Mouse (Mus musculus) lung, postnatal 0 days (tissue): Measurements from ENCODE around the gene Usp15. TPM values are rescaled to one million over a fixed set of nuclear protein-coding genes. Genes with fewer than 3 reads are reported as not detected.
A peak's percentile ranks its signal among the peaks of the same experiment; 100 is the strongest.

Experiments used
- ATAC-seq: fragments of 200-750 bp; cut with Nextera tagmentation; 2 replicates; pipeline ENCODE4 v1.8.0; 2017; ENCODE audit warnings: moderate library complexity
- DNase-seq: peaks from one replicate; pipeline ENCODE4 v3.0.0-alpha.2; 2016; ENCODE audit warnings: low spot score
- H3K27ac ChIP-seq: fragments of 300-500 bp; sonication (generic); 2 replicates; pipeline ENCODE4 v1.5.1; 2014; ENCODE audit warnings: antibody characterized with exemption, mild to moderate bottlenecking, low read length, mixed read lengths
- H3K27me3 ChIP-seq: fragments of 300-500 bp; sonication (generic); replicated peaks from 2 replicates; pipeline ENCODE4 v1.6.1; 2014; ENCODE audit warnings: low read length, mixed read lengths; ENCODE audit not compliant: insufficient read depth
- H3K36me3 ChIP-seq: fragments of 300-500 bp; sonication (generic); 2 replicates; pipeline ENCODE4 v1.6.1; 2014; ENCODE audit warnings: low read length, mixed read lengths; ENCODE audit not compliant: insufficient read depth
- H3K4me1 ChIP-seq: fragments of 300-500 bp; sonication (generic); 2 replicates; pipeline ENCODE4 v1.6.1; 2014; ENCODE audit warnings: antibody characterized with exemption, low read depth, low read length, mixed read lengths; ENCODE audit not compliant: insufficient read depth
- H3K4me2 ChIP-seq: fragments of 300-500 bp; sonication (generic); replicated peaks from 2 replicates; pipeline ENCODE4 v1.6.1; 2014; ENCODE audit warnings: low read depth, mild to moderate bottlenecking, low read length, moderate library complexity, mixed read lengths
- H3K4me3 ChIP-seq: fragments of 300-500 bp; sonication (generic); 2 replicates; pipeline ENCODE4 v1.5.1; 2014; ENCODE audit warnings: low read depth, low read length
- H3K9ac ChIP-seq: fragments of 300-500 bp; sonication (generic); replicated peaks from 2 replicates; pipeline ENCODE4 v1.6.1; 2014; ENCODE audit warnings: low read depth, mild to moderate bottlenecking
- H3K9me3 ChIP-seq: fragments of 300-500 bp; sonication (generic); 2 replicates; pipeline ENCODE4 v1.6.1; 2016; ENCODE audit warnings: low read length, mixed read lengths
- CTCF ChIP-seq: IDR thresholded peaks from 2 replicates; pipeline ENCODE4 v1.5.1; 2016; ENCODE audit warnings: antibody characterized with exemption, mild to moderate bottlenecking
- EP300 ChIP-seq: IDR thresholded peaks from 2 replicates; pipeline ENCODE4 v1.6.1; 2016; ENCODE audit warnings: antibody characterized with exemption, mild to moderate bottlenecking, control low read depth
- WGBS: fragments of 180-500 bp; shearing (Covaris S2); extraction: QIAGEN DNeasy Blood & Tissue Kit; methylation state at CpG from one replicate; pipeline ENCODE4 v1.1.7; 2014; 5-methylcytosine and 5-hydroxymethylcytosine counted together
- microRNA-seq: library from miRNA; unstranded; fragments of <30 nt; microRNA quantifications from one replicate; pipeline ENCODE4, GENCODE M21; 2016
- polyA plus RNA-seq: library from polyadenylated mRNA; unstranded; fragments of >200 nt; fragmentation: Nextera tagmentation; extraction: Ambion mirVana; gene quantifications from 2 replicates; pipeline ENCODE4 v1.2.1, GENCODE M21; 2015

The Usp15 gene
- polyA plus RNA-seq, 1 experiment from 2014 or later = 48.2 TPM

GRCm38 (mm10) chr10:123063021-123063420, 133.8 kb downstream of the Usp15 start:
- no peak overlapping the region for H3K27ac ChIP-seq
- no peaks in the 10 kb centered on the region for H3K9me3 ChIP-seq
- WGBS = 93% methylated on average over 2 of the region's 2 CpGs
- no peak overlapping the region for H3K9ac ChIP-seq
- ATAC-seq = no peak
- no peak overlapping the region for H3K4me3 ChIP-seq
- TF ChIP-seq CTCF = no peak
- H3K4me1 ChIP-seq = 0 out of 2 replicates have a peak, but pooled peaks cover 4% of the 10 kb centered on the region
- H3K4me2 ChIP-seq = no peak overlapping the region
- DNase-seq = no peak
- no peaks in the 10 kb centered on the region for H3K27me3 ChIP-seq
- H3K36me3 ChIP-seq = no peaks in the 10 kb centered on the region

- 0 out of 2 replicates have a peak, but pooled peaks cover 4% of the 10 kb centered on the region for H3K4me1 ChIP-seq
- no peaks in the 10 kb centered on the region for H3K9me3 ChIP-seq
- WGBS = 73% methylated on average over 6 of the region's 6 CpGs
- H3K27ac ChIP-seq = no peak overlapping the region
- no peak overlapping the region for H3K9ac ChIP-seq
- no peak overlapping the region for H3K4me2 ChIP-seq
- DNase-seq (peak; percentile 40), ATAC-seq (peak; percentile 79)
- H3K27me3 ChIP-seq = no peaks in the 10 kb centered on the region
- H3K36me3 ChIP-seq = no peaks in the 10 kb centered on the region
- TF ChIP-seq CTCF (no peak), EP300 (no peak)
- H3K4me3 ChIP-seq = no peak overlapping the region
Measured at GRCm38 (mm10) chr10:123060831-123061230, 136.0 kb downstream of the Usp15 start.

DNA sequence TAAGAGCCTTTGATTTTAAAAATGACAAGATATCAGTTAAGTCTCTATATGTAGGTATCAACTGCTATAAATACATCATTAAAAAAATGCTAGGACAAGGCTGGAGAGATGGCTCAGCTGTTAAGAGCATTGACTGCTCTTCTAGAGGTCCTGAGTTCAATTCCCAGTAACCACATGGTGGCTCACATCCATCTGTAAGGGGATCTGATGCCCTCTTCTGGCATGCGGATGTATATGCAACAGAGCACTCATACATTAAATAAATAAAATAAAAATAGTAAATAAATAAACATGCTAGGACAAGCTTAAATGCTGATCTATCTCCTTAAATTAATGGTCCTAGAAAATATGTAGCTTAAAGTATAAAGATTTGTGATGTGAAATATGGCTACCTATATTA, 139.7 kb downstream of the Usp15 start:
- Histone ChIP-seq H3K36me3 (no peaks in the 10 kb centered on the region), H3K4me1 (0 out of 2 replicates have a peak, but pooled peaks cover 4% of the 10 kb centered on the region), H3K9me3 (no peaks in the 10 kb centered on the region), H3K27me3 (no peaks in the 10 kb centered on the region), H3K9ac (no peak overlapping the region), H3K27ac (no peak overlapping the region), H3K4me3 (no peak overlapping the region), H3K4me2 (no peak overlapping the region)
- ATAC-seq (no peak), DNase-seq (no peak)
- WGBS = 89% methylated on average over 1 of the region's 1 CpGs
- peak; percentile 56 for TF ChIP-seq CTCF
- no peak for TF ChIP-seq EP300

DNA sequence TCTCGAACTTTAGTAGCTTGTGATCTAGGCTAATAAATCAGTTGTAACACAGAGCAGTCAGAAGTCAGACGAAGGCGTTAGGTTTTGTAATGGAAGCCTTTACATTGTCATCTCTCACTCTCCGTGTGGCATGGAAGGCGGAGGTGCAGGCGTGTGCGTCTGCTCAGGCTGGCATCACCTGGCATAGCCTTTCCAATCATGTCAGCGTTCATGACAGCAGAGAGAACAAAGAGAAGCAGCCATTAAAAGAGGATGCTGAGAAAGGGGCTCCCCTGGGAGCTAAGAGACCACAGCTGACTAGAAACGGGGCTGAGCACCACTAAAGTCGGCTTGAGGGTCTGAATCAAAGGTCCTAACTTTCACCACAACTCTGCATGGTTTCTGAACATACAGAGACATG, 140.3 kb downstream of the Usp15 start:
- DNase-seq (no peak), ATAC-seq (no peak)
- no peak overlapping the region for H3K4me3 ChIP-seq
- TF ChIP-seq CTCF (no peak), EP300 (no peak)
- H3K36me3 ChIP-seq = no peaks in the 10 kb centered on the region
- H3K4me1 ChIP-seq = 0 out of 2 replicates have a peak, but pooled peaks cover 4% of the 10 kb centered on the region
- WGBS = 83% methylated on average over 10 of the region's 10 CpGs
- no peak overlapping the region for H3K4me2 ChIP-seq
- H3K27me3 ChIP-seq = no peaks in the 10 kb centered on the region
- H3K9me3 ChIP-seq = no peaks in the 10 kb centered on the region
- H3K9ac ChIP-seq = no peak overlapping the region
- no peak overlapping the region for H3K27ac ChIP-seq

DNA sequence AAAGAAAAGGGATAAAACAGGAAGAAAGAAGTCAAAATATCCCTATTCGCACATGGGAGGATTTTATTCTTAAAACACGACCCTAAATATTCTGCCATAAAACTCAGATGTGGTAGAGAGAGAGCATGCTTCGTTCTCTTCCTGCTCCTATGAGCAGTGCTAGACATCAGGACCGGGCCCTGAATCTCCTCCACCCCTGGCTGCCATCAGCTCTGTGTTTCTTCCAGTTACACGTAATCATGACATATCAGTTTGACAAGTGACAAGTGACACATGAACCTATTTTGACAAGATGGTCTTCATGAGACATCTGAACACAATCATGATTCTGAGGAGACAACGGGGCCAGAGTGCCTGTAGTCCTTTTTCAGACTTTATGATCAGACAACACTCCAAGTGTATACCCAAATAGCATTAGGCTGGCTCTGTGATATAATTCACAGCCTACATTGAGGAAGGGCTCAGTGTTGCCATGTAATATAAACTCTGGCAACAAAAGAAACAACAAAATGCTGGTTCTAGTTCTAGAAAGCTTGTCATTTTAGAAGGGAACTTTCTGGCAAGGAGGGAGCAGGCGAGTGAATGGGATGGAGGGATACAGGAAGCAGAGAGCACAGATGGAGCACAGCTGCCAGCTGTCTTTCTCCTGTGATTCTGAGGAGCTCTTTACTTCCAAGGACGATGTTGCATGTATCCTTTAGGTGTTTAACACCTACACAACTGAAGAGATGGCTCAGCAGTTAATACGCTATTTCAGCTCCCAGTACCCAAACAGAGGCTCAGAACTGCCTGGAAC, 141.4 kb downstream of the Usp15 start:
- H3K4me2 ChIP-seq = no peak overlapping the region
- H3K27ac ChIP-seq = no peak overlapping the region
- DNase-seq (peak; percentile 29), ATAC-seq (peak; percentile 68)
- no peaks in the 10 kb centered on the region for H3K36me3 ChIP-seq
- no peaks in the 10 kb centered on the region for H3K4me1 ChIP-seq
- no peak for TF ChIP-seq EP300
- TF ChIP-seq CTCF = no peak
- 60% methylated on average over 9 of the region's 9 CpGs for WGBS
- H3K27me3 ChIP-seq = no peaks in the 10 kb centered on the region
- H3K9me3 ChIP-seq = no peaks in the 10 kb centered on the region
- H3K9ac ChIP-seq = no peak overlapping the region
- no peak overlapping the region for H3K4me3 ChIP-seq

Small RNA genes within 50 kb of the gene (microRNA-seq; reads per million reads assigned to microRNA genes)
- not detected for gene Gm27920

Other genes with a start within 250 kb of the Usp15 start
- gene Mon2, start 120.5 kb downstream of the Usp15 start, polyA plus RNA-seq = 26.4 and 27.2 TPM in 2 replicates
- 0.12 and 0.24 TPM in 2 replicates for gene Fam19a2, start 67.0 kb upstream of the Usp15 start, polyA plus RNA-seq